Mouse (Mus musculus) embryonic facial prominence, embryonic 11.5 days (tissue): ENCODE results near the gene Lrit3. TPM values are rescaled to one million over a fixed set of nuclear protein-coding genes. Genes with fewer than 3 reads are reported as not detected.

Experiments used
- polyA plus RNA-seq: library from polyadenylated mRNA; unstranded; fragments of >200 nt; fragmentation: Nextera tagmentation; extraction: Ambion mirVana; gene quantifications from 2 replicates; pipeline ENCODE4 v1.2.1, GENCODE M21; 2014

The Lrit3 gene
- polyA plus RNA-seq, 1 experiment from 2014 or later = not detected

Other genes starting within 250 kb of the Lrit3 start
- 1.3 and 1.6 TPM in 2 replicates for gene Egf, start 48.7 kb downstream of the Lrit3 start, polyA plus RNA-seq
- gene Rrh, start 18.6 kb upstream of the Lrit3 start, polyA plus RNA-seq = 0.15 and 0.61 TPM in 2 replicates
- 44.5 and 47.3 TPM in 2 replicates for gene Gar1, start 27.4 kb upstream of the Lrit3 start, polyA plus RNA-seq
- 0.45 and 0.52 TPM in 2 replicates for gene Cfi, start 31.9 kb upstream of the Lrit3 start, polyA plus RNA-seq
- gene Pla2g12a, start 74.6 kb upstream of the Lrit3 start, polyA plus RNA-seq = 30.1 and 30.2 TPM in 2 replicates
- 111 and 119 TPM in 2 replicates for gene Casp6, start 97.4 kb upstream of the Lrit3 start, polyA plus RNA-seq
- 1.6 and 1.7 TPM in 2 replicates for gene Mcub, start 166.2 kb upstream of the Lrit3 start, polyA plus RNA-seq